Mouse (Mus musculus): ENCODE data around the gene Lrmda.

DNA sequence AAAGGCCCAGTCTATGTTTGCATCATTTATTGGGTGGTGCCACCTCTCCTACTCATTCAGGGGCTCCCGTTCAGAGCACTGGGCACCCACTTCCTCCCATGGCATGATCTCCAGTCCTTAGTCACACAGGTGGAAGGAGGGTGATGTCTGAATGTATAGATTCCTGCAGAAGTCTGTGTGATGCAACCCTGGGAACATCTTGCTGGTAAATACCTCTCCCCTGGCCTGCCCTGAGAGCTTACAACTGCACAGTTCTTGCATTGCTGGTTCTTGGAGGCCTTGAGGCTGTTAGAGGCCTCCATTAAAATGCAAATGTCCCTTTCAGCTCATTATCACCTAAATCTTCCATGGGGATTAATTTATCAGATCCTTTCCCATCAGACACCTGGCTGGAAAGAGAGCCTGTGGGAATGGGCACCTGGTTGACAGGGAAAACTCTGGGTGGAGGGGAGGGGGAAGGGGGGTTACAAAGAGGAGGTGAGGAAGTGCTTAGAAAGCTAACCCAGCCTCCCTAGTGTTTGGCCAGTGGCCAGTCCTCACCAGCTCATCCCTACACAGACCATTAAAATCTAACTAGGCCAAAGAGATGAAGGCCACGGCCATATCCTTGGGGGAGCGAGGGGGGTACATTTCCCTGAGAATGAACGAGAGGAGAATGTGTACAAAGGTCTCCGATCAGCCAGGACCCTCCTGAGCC is 659.6 kb downstream of the Lrmda start:
- no peak for TF ChIP-seq CTCF (IDR thresholded peaks at IDR 0.05; ENCODE audit: low read depth)
- TF ChIP-seq EP300 (IDR thresholded peaks at IDR 0.05; ENCODE audit: low read depth), result no peak

Measured in heart, postnatal 0 days (tissue).